Mouse (Mus musculus) liver, adult 2 months (tissue): ENCODE measurements around the gene Taok1. TPM values are rescaled to one million over a fixed set of nuclear protein-coding genes. Genes with fewer than 3 reads are reported as not detected.

Experiments
- DNase-seq: peaks from one replicate; pipeline ENCODE4 v3.0.0-alpha.2; 2011; ENCODE audit warnings: low read depth, low spot score; ENCODE audit errors: extremely low read depth
- H3K27ac ChIP-seq: fragments of 200-500 bp; replicated peaks from 2 replicates; pipeline ENCODE4 v1.5.1; 2012; ENCODE audit warnings: low read depth, mild to moderate bottlenecking, control low read depth, inconsistent platforms, low read length; ENCODE audit not compliant: insufficient read depth
- H3K27me3 ChIP-seq: fragments of 200-500 bp; 2 replicates; pipeline ENCODE4 v1.6.1; 2012; ENCODE audit warnings: mild to moderate bottlenecking, moderate library complexity, low read length, inconsistent platforms; ENCODE audit not compliant: control insufficient read depth, insufficient read depth
- H3K36me3 ChIP-seq: fragments of 200-500 bp; 2 replicates; pipeline ENCODE4 v1.6.1; 2012; ENCODE audit warnings: low read length, inconsistent platforms; ENCODE audit not compliant: control insufficient read depth, insufficient read depth
- H3K4me1 ChIP-seq: fragments of 200-500 bp; 2 replicates; pipeline ENCODE4 v1.6.1; 2011; ENCODE audit warnings: low read length; ENCODE audit not compliant: control insufficient read depth, insufficient read depth
- H3K4me3 ChIP-seq: fragments of 200-500 bp; 2 replicates; pipeline ENCODE4 v1.5.1; 2011; ENCODE audit warnings: low read depth, mild to moderate bottlenecking, control low read depth, low read length, moderate library complexity; ENCODE audit not compliant: insufficient read depth
- H3K79me2 ChIP-seq: fragments of 200-500 bp; 2 replicates; pipeline ENCODE4 v1.6.1; 2012; ENCODE audit warnings: inconsistent platforms, mild to moderate bottlenecking, low read length, moderate library complexity; ENCODE audit not compliant: control insufficient read depth, insufficient read depth
- H3K9ac ChIP-seq: fragments of 200-500 bp; 2 replicates; pipeline ENCODE4 v1.6.1; 2012; ENCODE audit warnings: low read depth, mild to moderate bottlenecking, control low read depth, inconsistent platforms, low read length
- CTCF ChIP-seq: fragments of 200-500 bp; IDR thresholded peaks from 2 replicates; pipeline ENCODE4 v1.5.1; 2011; ENCODE audit warnings: low read depth, low read length, control low read depth
- POLR2A ChIP-seq: fragments of 200-500 bp; IDR thresholded peaks from 2 replicates; pipeline ENCODE4 v1.6.1; 2011; ENCODE audit warnings: low read length, control low read depth; ENCODE audit not compliant: insufficient read depth; ENCODE audit errors: extremely low read depth
- WGBS: fragments of 180-500 bp; shearing (Covaris S2); methylation state at CpG from one replicate; pipeline ENCODE4 v1.1.7; 2018; 5-methylcytosine and 5-hydroxymethylcytosine counted together
- polyA plus RNA-seq: library from polyadenylated mRNA; depleted of rRNA; stranded (reverse); fragments of >200 nt; gene quantifications from 2 replicates; pipeline ENCODE4 v1.2.3, GENCODE M21; 2012
- total RNA-seq: library from RNA; depleted of rRNA; stranded (reverse); fragments of >200 nt; gene quantifications from 2 replicates; pipeline ENCODE4 v1.2.3, GENCODE M21; 2014

Taok1 gene
- total and polyA plus RNA-seq, 2 experiments: 2.5 to 24.6 TPM

GRCm38 (mm10) chr11:77624441-77625060 lies 16.9 kb upstream of the Taok1 start:
- H3K27me3 ChIP-seq: peaks cover 2% of the 10 kb centered on the region; the same call in 1 of the 2 replicates
- no peak for DNase-seq
- WGBS: 13% methylated on average over 17 of the region's 17 CpGs
- no peak overlapping the region for H3K9ac ChIP-seq
- H3K27ac ChIP-seq: no peak overlapping the region
- no peaks in the 10 kb centered on the region for H3K79me2 ChIP-seq
- no peaks in the 10 kb centered on the region; the same call in 1 of the 2 replicates for H3K4me1 ChIP-seq
- H3K36me3 ChIP-seq: no peaks in the 10 kb centered on the region
- H3K4me3 ChIP-seq: no peak overlapping the region
- no peak for TF ChIP-seq POLR2A
- TF ChIP-seq CTCF: no peak

- DNase-seq: no peak
- no peak overlapping the region for H3K9ac ChIP-seq
- H3K36me3 ChIP-seq: no peaks in the 10 kb centered on the region
- H3K27me3 ChIP-seq: peaks cover 2% of the 10 kb centered on the region; the same call in 1 of the 2 replicates
- WGBS: 72% methylated on average over 5 of the region's 5 CpGs
- TF ChIP-seq CTCF: no peak
- TF ChIP-seq POLR2A: no peak
- no peak overlapping the region for H3K27ac ChIP-seq
- no peaks in the 10 kb centered on the region; the same call in 1 of the 2 replicates for H3K4me1 ChIP-seq
- H3K79me2 ChIP-seq: no peaks in the 10 kb centered on the region
- H3K4me3 ChIP-seq: no peak overlapping the region
Observed at GRCm38 (mm10) chr11:77624002-77624401, 16.4 kb upstream of the Taok1 start.

GRCm38 (mm10) chr11:77621902-77622535 lies 14.4 kb upstream of the Taok1 start:
- Histone ChIP-seq H3K79me2 (no peaks in the 10 kb centered on the region), H3K4me1 (no peaks in the 10 kb centered on the region; the same call in 1 of the 2 replicates), H3K4me3 (no peak overlapping the region), H3K27ac (no peak overlapping the region), H3K9ac (no peak overlapping the region), H3K27me3 (peaks cover 2% of the 10 kb centered on the region; the same call in 1 of the 2 replicates), H3K36me3 (no peaks in the 10 kb centered on the region)
- TF ChIP-seq CTCF (no peak), POLR2A (no peak)
- WGBS: 86% methylated on average over 5 of the region's 5 CpGs
- DNase-seq: no peak

- Histone ChIP-seq H3K4me1 (no peaks in the 10 kb centered on the region), H3K27ac (no peak overlapping the region), H3K9ac (no peak overlapping the region), H3K36me3 (no peaks in the 10 kb centered on the region), H3K4me3 (no peak overlapping the region), H3K79me2 (no peaks in the 10 kb centered on the region), H3K27me3 (no peaks in the 10 kb centered on the region)
- no peak for TF ChIP-seq CTCF
- no peak for TF ChIP-seq POLR2A
- 64% methylated on average over 5 of the region's 5 CpGs for WGBS
- DNase-seq: no peak
Observed at GRCm38 (mm10) chr11:77615084-77615624, 7.5 kb upstream of the Taok1 start.

GRCm38 (mm10) chr11:77606835-77607537 lies 629 bp downstream of the Taok1 start:
- Histone ChIP-seq H3K27me3 (no peaks in the 10 kb centered on the region), H3K27ac (peak overlapping the region; percentile 81), H3K36me3 (peaks cover 3% of the 10 kb centered on the region; the same call in 1 of the 2 replicates), H3K79me2 (peaks cover 24% of the 10 kb centered on the region; the same call in 1 of the 2 replicates), H3K9ac (peak overlapping the region; percentile 90), H3K4me3 (peak overlapping the region; percentile 87), H3K4me1 (no peaks in the 10 kb centered on the region; the same call in 1 of the 2 replicates)
- peak; percentile 77 for DNase-seq
- no peak for TF ChIP-seq POLR2A
- TF ChIP-seq CTCF: no peak
- under 1% methylated on average over 44 of the region's 48 CpGs for WGBS
